Mouse (Mus musculus) cerebellum, postnatal 14 days (tissue): ENCODE results near the gene Golt1a.

Experiments
- DNase-seq, 2 experiments: peaks; one replicate each; pipeline ENCODE4 v3.0.0; 2021; ENCODE audit warnings: mixed read lengths in 2 of 2

Golt1a gene

GRCm38 (mm10) chr1:133350210-133350609 lies 40.6 kb downstream of the Golt1a start, which contains the start of gene Ren1:
Gene Ren1, plus strand, starts transcription at chr1:133350510.
- DNase-seq, result no peak

- DNase-seq, result no peak
Measured at GRCm38 (mm10) chr1:133351762-133352161, 42.2 kb downstream of the Golt1a start.

GRCm38 (mm10) chr1:133353371-133353809 lies 43.8 kb downstream of the Golt1a start:
- DNase-seq, result peak; percentile 92 to 94

DNA sequence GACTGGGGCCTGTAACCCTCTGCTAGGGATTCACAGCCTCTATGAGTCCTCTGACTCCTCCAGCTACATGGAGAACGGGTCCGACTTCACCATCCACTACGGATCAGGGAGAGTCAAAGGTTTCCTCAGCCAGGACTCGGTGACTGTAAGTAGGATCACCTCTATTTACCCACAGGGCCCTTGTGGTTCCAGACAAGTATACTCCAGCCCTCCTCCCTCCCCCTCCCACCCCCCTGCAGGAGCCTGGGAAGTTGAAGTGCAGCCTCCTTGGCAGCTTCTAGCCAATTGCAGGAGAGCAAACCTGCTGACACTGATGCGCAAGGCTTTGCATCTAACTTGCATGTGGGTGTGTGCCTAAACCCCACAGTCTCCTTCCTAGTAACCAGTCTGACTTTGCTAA lies 45.9 kb downstream of the Golt1a start:
- DNase-seq, result no peak

GRCm38 (mm10) chr1:133355912-133356311 lies 46.3 kb downstream of the Golt1a start:
- peak in 1 of 2 experiments; percentile 1 for DNase-seq

- DNase-seq, result peak in 1 of 2 experiments; percentile 5
Measured at GRCm38 (mm10) chr1:133356330-133356729, 46.7 kb downstream of the Golt1a start.

GRCm38 (mm10) chr1:133361006-133361405 lies 51.4 kb downstream of the Golt1a start:
- no peak for DNase-seq

DNA sequence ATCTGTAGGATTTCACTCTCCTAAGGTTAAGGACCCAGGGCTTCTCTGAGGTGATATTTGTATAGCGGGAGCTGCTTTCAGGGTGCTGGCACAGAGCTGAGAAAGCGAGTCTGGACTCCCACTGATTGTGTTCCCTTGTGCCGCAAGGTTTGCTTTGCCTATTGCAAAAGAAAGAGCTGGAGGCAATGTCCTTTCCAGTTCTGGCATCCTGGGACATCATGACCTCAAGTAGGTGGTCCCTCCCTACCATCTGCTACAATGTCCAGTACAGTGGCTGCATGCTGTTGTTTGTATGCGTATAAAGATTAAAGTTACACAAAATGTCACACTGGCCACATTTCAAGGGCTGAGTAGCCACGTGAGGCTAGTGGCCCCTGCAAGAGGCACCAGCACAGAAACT lies 52.5 kb downstream of the Golt1a start:
- DNase-seq, result no peak

DNA sequence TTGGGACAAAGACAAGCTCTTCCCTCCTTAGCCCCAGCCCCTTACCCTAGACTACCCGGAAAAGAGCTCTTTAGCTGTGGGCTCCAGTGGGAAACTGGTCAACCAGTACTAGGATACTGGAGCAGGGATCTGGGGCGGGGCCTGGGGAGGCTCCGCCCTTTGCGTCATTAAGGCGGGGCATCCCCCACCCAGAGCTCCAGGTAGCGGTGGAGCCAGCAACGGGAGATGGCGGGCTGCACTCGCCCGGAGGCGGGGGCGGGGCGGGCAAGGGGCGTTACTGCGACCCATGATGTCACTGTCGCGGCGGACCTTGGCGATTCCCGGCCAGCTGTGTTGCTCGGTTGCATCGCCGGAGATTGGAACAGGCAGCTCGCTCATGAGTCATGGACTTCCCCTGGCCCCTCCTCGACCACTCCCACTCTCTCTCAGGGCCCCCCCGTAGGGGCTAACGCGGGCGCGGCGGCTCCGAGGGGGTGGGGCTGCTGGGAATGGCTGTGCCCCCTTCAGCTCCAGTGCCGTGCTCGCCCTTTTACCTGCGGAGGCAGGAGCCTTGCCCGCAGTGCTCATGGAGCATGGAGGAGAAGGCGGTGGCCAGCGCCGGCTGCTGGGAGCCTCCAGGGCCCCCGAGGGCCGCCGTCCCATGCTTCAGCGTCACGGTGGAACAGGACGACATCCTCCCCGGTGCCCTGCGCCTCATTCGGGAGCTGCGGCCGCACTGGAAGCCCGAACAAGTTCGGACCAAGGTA lies 53.8 kb downstream of the Golt1a start, which contains the start of gene Etnk2:
TSS of gene Etnk2 (plus strand) at position 297 of the 746 bp plus-strand sequence.
- peak; percentile 75 to 77 for DNase-seq

- no peak for DNase-seq
Measured at GRCm38 (mm10) chr1:133364022-133364630, 54.5 kb downstream of the Golt1a start.

- no peak for DNase-seq
Measured at GRCm38 (mm10) chr1:133364890-133365289, 55.3 kb downstream of the Golt1a start.

GRCm38 (mm10) chr1:133366951-133367605 lies 57.5 kb downstream of the Golt1a start:
- no peak for DNase-seq

DNA sequence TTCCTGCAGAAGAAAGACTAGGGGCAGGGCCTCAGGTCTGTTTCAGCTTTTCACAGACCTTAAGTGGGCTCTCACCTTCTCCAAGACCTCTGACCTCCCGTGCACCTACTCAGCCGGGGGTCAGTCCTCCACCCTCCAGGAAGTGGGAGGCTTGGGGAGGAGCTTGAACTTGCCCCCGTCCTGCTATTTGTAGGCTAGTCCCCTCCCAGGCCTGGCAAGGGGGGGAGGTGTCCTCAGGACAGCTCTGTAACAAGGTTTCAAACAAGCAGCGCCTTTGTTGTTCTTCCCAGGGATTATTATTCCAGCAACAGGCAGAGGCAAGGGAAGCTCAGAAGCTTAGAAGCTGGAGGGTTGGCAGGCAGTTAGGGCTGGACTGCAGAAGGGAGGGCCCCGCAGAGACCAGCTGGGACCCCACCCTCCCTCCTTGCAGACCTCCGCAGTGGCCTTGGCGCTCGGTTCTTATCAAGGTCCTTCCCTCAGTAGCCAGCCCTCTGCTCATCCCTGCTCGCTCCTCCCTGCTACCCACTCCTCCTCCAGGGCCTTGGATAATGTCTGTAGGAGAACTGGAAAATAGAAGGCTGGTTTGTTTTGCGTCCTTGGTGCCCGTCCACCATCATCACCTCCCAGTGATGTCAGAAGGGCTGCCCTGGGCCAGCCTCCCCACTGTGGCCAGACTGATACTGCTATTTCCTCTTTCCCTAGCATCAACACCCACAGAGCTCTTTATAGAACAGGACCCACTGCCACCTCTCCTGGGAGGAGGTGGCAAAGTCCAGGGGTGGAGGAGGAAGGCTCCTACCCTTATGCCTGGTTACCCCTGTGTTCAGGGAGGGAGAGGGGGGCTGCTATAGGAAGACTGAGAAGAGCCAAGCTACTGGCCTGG lies 58.2 kb downstream of the Golt1a start:
- DNase-seq, result peak in 1 of 2 experiments; percentile 45

GRCm38 (mm10) chr1:133368644-133369043 lies 59.0 kb downstream of the Golt1a start:
- DNase-seq, result peak; percentile 69 to 84

GRCm38 (mm10) chr1:133370352-133370751 lies 60.8 kb downstream of the Golt1a start:
- DNase-seq, result peak in 1 of 2 experiments; percentile 42

DNA sequence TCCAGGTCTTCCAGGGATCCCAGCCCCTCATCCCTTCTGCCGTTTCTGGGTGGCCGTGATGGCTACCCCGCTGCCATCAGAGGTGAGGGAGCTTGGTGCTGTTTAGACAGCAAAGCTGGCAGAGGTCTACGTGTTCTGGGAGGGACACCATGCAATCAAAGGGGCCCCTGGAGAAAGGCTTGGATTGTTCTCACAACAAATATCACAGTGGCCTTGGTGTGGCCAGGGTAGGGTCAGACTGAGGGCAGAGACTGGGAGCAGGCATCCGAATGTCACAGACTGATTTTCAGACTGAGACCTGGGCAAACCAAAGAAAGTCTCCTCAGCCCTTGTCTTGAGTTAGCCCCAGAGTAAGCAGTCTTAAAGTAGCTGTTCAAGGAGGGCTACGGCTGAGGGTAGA lies 61.8 kb downstream of the Golt1a start:
- DNase-seq, result no peak

- DNase-seq, result no peak
Measured at GRCm38 (mm10) chr1:133372113-133372512, 62.5 kb downstream of the Golt1a start.
